12 mouse cellular contexts compared by ENCODE assay signal in genomic region chr6:142876279-142876899, GRCm38 (mm10).
DNase-seq lines count a peak whose midpoint lies in the region; ATAC-seq and TF ChIP-seq lines count a peak whose summit lies in the region.
"Had no signal": no experiment of that assay in that cellular context is flagged by ENCODE, and none has a peak within 500 bp of the region (broad histone marks: within the 10 kb centered on the region; RNA-seq: fewer than 3 reads in every experiment).

No protein-coding gene starts in this region.

- H3K4me3 ChIP-seq in embryonic facial prominence, embryonic 10.5 days: no peak overlapping the region; the same call in 1 of the 2 replicates
- no peak overlapping the region for H3K4me3 ChIP-seq in hindbrain, embryonic 12.5 days
- no peak overlapping the region for H3K4me3 ChIP-seq in midbrain, embryonic 16.5 days (ENCODE audit: low read depth, low read length)
- no peak overlapping the region for H3K4me3 ChIP-seq in cerebellum, adult 2 months (replicated peaks; ENCODE audit: insufficient read depth, low read depth, low read length)
- H3K4me3 ChIP-seq: heart, adult 2 months had no signal

- peaks cover 52% of the 10 kb centered on the region for H3K4me1 ChIP-seq in embryonic facial prominence, embryonic 10.5 days
- H3K4me1 ChIP-seq in hindbrain, embryonic 12.5 days: peaks cover 49% of the 10 kb centered on the region
- H3K4me1 ChIP-seq in midbrain, embryonic 16.5 days (ENCODE audit: control insufficient read depth, insufficient read depth, low read length): peaks cover 28% of the 10 kb centered on the region
- peaks cover 20% of the 10 kb centered on the region for H3K4me1 ChIP-seq in cerebellum, adult 2 months (ENCODE audit: control insufficient read depth, insufficient read depth, low read length)

- no peak overlapping the region for H3K9ac ChIP-seq in hindbrain, embryonic 12.5 days
- H3K9ac ChIP-seq in midbrain, embryonic 16.5 days (ENCODE audit: low read depth, low read length): no peak overlapping the region

- no peaks in the 10 kb centered on the region for H3K36me3 ChIP-seq in embryonic facial prominence, embryonic 10.5 days (replicated peaks)
- H3K36me3 ChIP-seq in hindbrain, embryonic 12.5 days: no peaks in the 10 kb centered on the region
- no peaks in the 10 kb centered on the region for H3K36me3 ChIP-seq in midbrain, embryonic 16.5 days (ENCODE audit: control insufficient read depth, insufficient read depth, low read length)

- H3K27ac ChIP-seq in embryonic facial prominence, embryonic 10.5 days (replicated peaks): peak overlapping the region; percentile 57; the same call in 1 of the 2 replicates
- H3K27ac ChIP-seq in hindbrain, embryonic 12.5 days: peak overlapping the region; percentile 80
- peak overlapping the region; percentile 40 for H3K27ac ChIP-seq in midbrain, embryonic 16.5 days (ENCODE audit: low read length)
- H3K27ac ChIP-seq in cerebellum, adult 2 months (ENCODE audit: insufficient read depth, low read length): no peak overlapping the region
- H3K27ac ChIP-seq: heart, adult 2 months had no signal

- H3K9me3 ChIP-seq in embryonic facial prominence, embryonic 10.5 days: no peaks in the 10 kb centered on the region
- no peaks in the 10 kb centered on the region for H3K9me3 ChIP-seq in hindbrain, embryonic 12.5 days (replicated peaks)
- H3K9me3 ChIP-seq in midbrain, embryonic 16.5 days (replicated peaks; ENCODE audit: control insufficient read depth, low read length, poor library complexity, severe bottlenecking): no peaks in the 10 kb centered on the region

- no peaks in the 10 kb centered on the region for H3K27me3 ChIP-seq in embryonic facial prominence, embryonic 10.5 days (replicated peaks; ENCODE audit: low read depth, poor library complexity, severe bottlenecking)
- H3K27me3 ChIP-seq in hindbrain, embryonic 12.5 days: no peaks in the 10 kb centered on the region
- H3K27me3 ChIP-seq in midbrain, embryonic 16.5 days (ENCODE audit: control insufficient read depth, insufficient read depth, low read depth, low read length): no peaks in the 10 kb centered on the region
- no peaks in the 10 kb centered on the region for H3K27me3 ChIP-seq in cerebellum, adult 2 months (ENCODE audit: control insufficient read depth, insufficient read depth, low read length)

- ATAC-seq in hindbrain, embryonic 12.5 days (ENCODE audit: low FRiP score): peak; percentile 73
- ATAC-seq in midbrain, embryonic 16.5 days: peak; percentile 39
- no peak for ATAC-seq in megakaryocyte-erythroid progenitor cell, adult 5-6 weeks (replicated peaks; ENCODE audit: low FRiP score, low TSS enrichment, poor library complexity, severe bottlenecking)
- ATAC-seq in megakaryocyte progenitor cell, adult 5-6 weeks (replicated peaks; ENCODE audit: poor library complexity): no peak
- ATAC-seq: inflammation-experienced regulatory T-cells, adult 6 months had no signal

- TF ChIP-seq POLR2A in cerebellum, adult 2 months (IDR thresholded peaks at IDR 0.05; ENCODE audit: borderline replicate concordance, insufficient read depth, low read length): no peak

- no peak for TF ChIP-seq CTCF in cerebellum, adult 2 months (IDR thresholded peaks at IDR 0.05; ENCODE audit: borderline replicate concordance, insufficient read depth, low read depth, low read length)

- 22% methylated on average over 8 of the region's 8 CpGs for WGBS in embryonic facial prominence, embryonic 10.5 days
- WGBS in hindbrain, embryonic 12.5 days: 6% methylated on average over 8 of the region's 8 CpGs
- 3% methylated on average over 8 of the region's 8 CpGs for WGBS in midbrain, embryonic 16.5 days
- 53% methylated on average over 8 of the region's 8 CpGs for WGBS in cerebellum, adult 2 months

- peak overlapping the region; percentile 1; the same call in 1 of the 2 replicates for H3K4me2 ChIP-seq in hindbrain, embryonic 12.5 days (replicated peaks)
- peak overlapping the region; percentile 35 for H3K4me2 ChIP-seq in midbrain, embryonic 16.5 days (ENCODE audit: low read length)

- DNase-seq in brain, embryonic 18.5 days (ENCODE audit: low read depth, low spot score): peak; percentile 26
- DNase-seq in embryonic facial prominence, embryonic 10.5 days (ENCODE audit: low spot score): peak; percentile 69
- DNase-seq in cerebellum, adult 2 months: no peak
- DNase-seq in cerebellum, postnatal 14 days: no peak
- DNase-seq: cerebellum, adult 18-20 months; heart, adult 2 months; lung, adult 18-20 months had no signal

Comparison
In these comparisons a context has a peak if more than half of its experiments do, and no peak if none do; other contexts are left out.
1. DNase-seq: peak in brain, embryonic 18.5 days (single experiment) and embryonic facial prominence, embryonic 10.5 days (single experiment); none in cerebellum, adult 2 months (0 of 2) and cerebellum, postnatal 14 days (0 of 2).
2. ATAC-seq: peak in hindbrain, embryonic 12.5 days (single experiment) and midbrain, embryonic 16.5 days (single experiment); none in megakaryocyte-erythroid progenitor cell, adult 5-6 weeks (single experiment) and megakaryocyte progenitor cell, adult 5-6 weeks (single experiment).